Mouse (Mus musculus) urinary bladder, postnatal 14 days (tissue): ENCODE data around the gene Tmem115.
"Not testable (repeated sequence)": the region's sequence is repeated elsewhere in the genome, so short reads cannot be mapped to it uniquely, and the experiment has no call there.

Source experiments
- DNase-seq: peaks from one replicate; pipeline ENCODE4 v3.0.0; 2021; ENCODE audit warnings: low spot score

The Tmem115 gene

GRCm38 (mm10) chr9:107571534-107572326 lies 38.0 kb downstream of the Tmem115 start:
- no peak for DNase-seq

GRCm38 (mm10) chr9:107572327-107572662 lies 38.5 kb downstream of the Tmem115 start:
- DNase-seq: no peak

- not testable (repeated sequence) for DNase-seq
Observed at GRCm38 (mm10) chr9:107573774-107574173, 40.0 kb downstream of the Tmem115 start.

GRCm38 (mm10) chr9:107575579-107576356 lies 42.0 kb downstream of the Tmem115 start:
- peak; percentile 84 for DNase-seq

- peak; percentile 90 for DNase-seq
Observed at GRCm38 (mm10) chr9:107576357-107577107, 42.8 kb downstream of the Tmem115 start, which contains the start of gene Hyal1. Gene Hyal1, plus strand, starts transcription at chr9:107576927.

- no peak for DNase-seq
Observed at GRCm38 (mm10) chr9:107577871-107578270, 44.1 kb downstream of the Tmem115 start.

- no peak for DNase-seq
Observed at GRCm38 (mm10) chr9:107578587-107578986, 44.8 kb downstream of the Tmem115 start, which contains the start of gene Naa80. Gene Naa80, plus strand, starts transcription at chr9:107578887.

- no peak for DNase-seq
Observed at GRCm38 (mm10) chr9:107579023-107579900, 45.5 kb downstream of the Tmem115 start.

- peak; percentile 93 for DNase-seq
Observed at GRCm38 (mm10) chr9:107580501-107581317, 47.0 kb downstream of the Tmem115 start, which contains the start of gene Hyal3. Gene Hyal3, plus strand, starts transcription at chr9:107580818.

GRCm38 (mm10) chr9:107581584-107581983 lies 47.8 kb downstream of the Tmem115 start:
- DNase-seq: no peak

GRCm38 (mm10) chr9:107582509-107583062 lies 48.8 kb downstream of the Tmem115 start:
- DNase-seq: no peak

GRCm38 (mm10) chr9:107583174-107583573 lies 49.4 kb downstream of the Tmem115 start:
- DNase-seq: no peak

- DNase-seq: no peak
Observed at GRCm38 (mm10) chr9:107586504-107586903, 52.8 kb downstream of the Tmem115 start.

- DNase-seq: peak; percentile 97
Observed at GRCm38 (mm10) chr9:107586974-107587832, 53.5 kb downstream of the Tmem115 start, which contains the start of gene Ifrd2. Gene Ifrd2, plus strand, starts transcription at chr9:107587642.

- DNase-seq: no peak
Observed at GRCm38 (mm10) chr9:107587833-107588639, 54.3 kb downstream of the Tmem115 start.
